Mouse (Mus musculus) heart, adult 18-20 months (tissue): ENCODE measurements at regions not wholly inside any gene's neighbourhood (a gene's known extent, or its start where the extent isn't known, plus 50 kb on each side); places are given as distances from the start of the nearest gene placed in this dataset.
A peak's percentile ranks its signal among the peaks of the same experiment; 100 is the strongest.

Source experiments
- DNase-seq, 2 experiments: peaks; one replicate each; pipeline ENCODE4 v3.0.0; 2021 to 2022; ENCODE audit warnings: mixed read lengths in 1 of 2

DNA sequence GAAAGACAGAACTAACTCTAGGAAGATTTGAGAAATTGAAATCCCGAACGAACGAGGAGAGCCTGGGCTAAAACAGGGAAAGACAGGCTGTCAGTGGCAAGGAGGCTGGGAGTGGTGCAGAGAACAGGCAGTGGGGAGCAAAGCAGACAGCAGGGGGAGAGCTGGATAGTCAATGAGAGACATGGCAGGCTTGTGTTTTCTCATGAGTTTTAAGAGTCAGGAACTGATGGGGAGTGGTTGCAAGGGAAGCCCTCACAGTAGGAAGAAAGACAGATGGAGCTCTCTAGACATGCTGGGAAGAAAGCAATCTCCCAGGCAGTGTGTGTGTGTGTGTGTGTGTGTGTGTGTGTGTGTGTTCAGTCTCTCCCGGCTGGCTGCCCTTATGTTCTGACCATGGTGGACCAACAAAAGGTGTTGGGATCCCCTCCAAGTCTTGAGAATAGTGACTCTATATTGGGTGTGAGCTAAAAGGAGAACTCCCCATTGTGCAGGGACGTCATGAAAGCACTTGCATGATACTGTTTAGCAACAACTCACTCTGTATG lies 577.9 kb downstream of the Plcl1 start:
- DNase-seq, result peak; percentile 1

GRCm38 (mm10) chr1:55997074-55997473 lies 591.4 kb downstream of the Plcl1 start:
- DNase-seq, result no peak
